Mouse (Mus musculus): ENCODE measurements around the gene Tubd1. TPM values are rescaled to one million over a fixed set of nuclear protein-coding genes. Genes with fewer than 3 reads are reported as not detected.

Tubd1 gene
- total RNA-seq, 1 experiment from 2014 or later: 9.1 TPM

DNA sequence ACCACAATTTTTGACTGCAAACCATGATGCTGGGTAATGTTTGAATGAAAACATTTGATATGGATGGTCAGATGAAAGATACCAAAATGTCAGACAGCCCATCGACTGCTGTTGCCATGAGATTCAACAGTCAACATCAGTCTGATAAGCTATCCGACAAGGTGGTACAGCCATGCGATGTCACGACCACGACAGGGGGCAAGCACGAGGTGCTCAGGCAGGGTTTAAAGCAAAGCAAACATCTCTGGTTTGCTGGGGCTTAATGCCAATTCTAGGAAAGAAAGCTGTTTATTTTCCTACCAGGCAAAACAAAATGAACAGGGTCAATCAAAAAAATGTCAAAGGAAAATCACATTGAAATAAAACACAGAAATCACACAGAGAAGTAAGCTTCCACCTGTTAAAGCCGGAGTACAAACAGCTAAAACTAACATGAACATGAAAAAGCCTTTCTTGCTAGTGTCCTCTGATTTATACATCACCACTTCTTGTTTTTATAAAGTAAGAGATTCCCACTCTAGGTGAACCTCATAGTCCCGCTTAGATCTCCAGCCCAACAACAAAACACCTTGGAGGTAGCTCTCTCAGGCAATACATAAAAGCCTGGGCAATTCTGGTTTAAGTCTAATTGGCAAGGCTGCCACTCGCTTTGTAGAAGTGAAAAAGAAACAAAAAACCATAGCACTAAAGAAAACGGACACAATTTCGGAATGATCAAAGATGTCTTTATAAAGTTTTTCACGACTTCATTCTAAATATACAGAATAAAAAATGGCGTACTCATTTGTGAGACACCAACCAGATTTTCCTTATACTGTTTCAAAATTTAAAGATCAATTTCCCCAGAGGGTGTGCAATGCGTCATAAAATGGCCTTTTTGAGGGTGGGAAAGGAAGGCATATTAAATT lies 39.5 kb downstream of the Tubd1 start:
- no peak for DNase-seq

DNA sequence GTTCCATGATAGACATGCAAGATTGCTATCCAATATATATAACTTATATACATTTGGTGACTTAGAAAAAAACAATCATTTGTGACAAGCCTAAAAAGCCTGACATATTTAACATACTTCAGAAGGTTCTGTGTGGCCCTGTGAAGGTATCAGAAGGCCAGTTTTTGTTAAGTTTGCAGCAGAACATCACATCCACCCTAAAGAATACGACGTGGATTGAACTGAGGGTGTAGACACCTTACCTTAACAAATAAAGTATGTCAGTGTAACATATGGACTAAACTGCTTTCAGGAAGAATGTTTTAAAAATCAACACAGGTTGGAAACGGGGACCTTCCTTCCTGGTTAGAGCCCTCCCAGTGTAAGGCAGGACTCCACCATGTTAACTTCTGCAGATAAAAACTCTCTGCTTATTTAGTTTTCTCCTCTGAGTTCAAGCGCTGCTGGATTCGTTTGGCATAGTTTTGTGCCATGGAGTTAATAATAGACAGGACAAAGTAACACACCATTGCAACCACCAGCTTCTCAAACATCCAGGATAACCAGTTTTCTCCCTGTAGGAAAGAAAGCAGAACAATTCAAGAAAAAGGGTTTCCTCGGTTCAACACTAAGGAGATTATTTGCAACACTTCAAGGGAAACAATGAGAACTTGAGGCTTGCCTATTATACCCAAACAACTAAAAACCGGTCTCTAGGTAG lies 40.3 kb downstream of the Tubd1 start:
- no peak for DNase-seq

DNA sequence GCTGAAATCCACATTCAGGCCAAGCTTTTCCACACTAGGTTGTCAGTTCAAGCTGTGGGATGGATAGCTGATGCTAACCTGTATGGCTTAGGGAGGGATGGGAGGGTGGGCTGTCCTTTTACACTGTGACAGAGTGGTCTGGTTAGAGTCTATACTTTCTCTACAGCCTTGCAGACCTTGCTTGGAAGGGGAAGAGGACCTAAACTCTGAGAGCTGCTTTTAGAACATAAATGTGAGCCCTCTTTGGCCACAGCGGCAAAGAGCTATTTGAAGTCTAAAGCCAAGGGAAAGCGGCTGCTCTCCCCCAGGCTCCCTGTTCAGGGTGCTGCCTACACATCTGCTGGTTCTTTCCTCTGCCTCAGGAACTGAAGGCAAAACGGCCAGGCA lies 40.8 kb downstream of the Tubd1 start:
- no peak for DNase-seq

DNA sequence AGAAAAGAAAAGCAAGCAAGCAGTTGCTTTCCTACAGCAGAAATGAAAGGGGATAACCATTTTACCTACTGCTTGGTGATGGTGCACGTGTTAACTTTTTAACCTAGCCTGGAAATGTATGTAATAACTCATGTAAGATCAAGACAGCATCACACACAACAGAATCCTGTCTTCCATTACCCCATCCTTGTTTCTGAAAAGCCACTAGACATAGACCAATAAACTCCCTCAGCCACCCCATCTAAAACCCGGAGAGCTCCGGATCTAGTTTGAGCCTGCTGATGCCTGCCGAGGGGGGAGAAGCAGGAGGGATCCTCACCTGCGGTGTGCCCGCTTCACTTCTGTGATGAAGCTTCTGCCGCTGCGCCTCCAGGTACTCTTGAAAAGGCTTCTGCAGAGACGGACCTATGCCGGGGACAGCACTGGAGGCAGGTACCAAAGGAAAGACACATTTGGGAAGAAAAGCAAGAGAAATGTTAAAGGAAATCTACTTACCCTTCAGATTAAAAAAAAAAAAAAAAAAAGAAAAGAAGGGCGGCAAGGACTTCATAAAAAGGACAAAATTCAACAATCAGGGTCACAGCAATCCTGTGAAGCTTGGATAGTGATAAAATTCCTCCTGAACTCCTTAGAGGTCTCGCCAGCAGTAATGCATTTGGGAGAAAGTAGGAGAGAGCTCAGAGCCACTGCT lies 41.5 kb downstream of the Tubd1 start:
- DNase-seq: peak; percentile 34

DNA sequence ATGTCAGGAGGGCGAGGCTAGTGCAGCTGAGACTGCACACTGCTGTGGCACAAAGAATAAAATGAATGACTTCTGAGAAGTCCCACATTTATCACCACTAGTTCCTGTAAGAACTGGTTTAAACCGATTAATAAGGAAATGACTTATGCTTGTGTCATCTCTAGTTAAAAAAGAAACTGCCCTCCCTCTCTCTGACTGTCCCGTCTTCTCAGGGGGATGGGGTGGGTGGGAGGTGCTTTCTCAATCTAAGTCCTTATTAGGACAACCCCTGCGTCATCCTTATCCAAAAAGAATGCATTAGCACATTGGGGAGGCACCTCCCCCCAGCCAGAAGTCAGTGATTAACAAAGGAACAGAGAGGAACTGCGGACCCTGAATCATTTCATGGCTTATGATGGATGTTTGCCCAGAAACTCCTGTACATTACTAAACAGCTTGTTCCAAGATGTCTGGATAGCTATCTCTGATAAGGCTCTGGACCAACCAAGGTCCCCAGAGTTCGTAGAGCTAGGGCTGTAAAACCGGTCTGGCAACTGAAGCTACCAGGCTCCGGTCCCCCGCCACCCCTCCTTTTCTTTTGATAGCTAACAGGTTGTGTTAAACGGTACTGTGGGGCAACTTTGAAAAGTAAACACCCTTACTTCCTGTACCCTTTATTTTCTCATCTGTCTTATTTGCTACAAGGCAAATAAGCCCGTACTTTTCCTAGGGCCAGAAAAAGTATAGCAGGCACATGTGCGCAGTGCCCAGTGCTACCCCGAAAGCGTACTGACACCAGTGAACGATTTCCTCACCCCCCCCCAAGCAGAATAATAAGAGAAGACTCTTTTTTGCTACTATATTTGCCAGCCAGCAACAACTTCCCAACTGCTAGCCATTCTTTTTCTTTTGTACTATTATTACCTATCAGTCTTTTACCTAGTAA lies 42.3 kb downstream of the Tubd1 start:
- DNase-seq: peak; percentile 60

DNA sequence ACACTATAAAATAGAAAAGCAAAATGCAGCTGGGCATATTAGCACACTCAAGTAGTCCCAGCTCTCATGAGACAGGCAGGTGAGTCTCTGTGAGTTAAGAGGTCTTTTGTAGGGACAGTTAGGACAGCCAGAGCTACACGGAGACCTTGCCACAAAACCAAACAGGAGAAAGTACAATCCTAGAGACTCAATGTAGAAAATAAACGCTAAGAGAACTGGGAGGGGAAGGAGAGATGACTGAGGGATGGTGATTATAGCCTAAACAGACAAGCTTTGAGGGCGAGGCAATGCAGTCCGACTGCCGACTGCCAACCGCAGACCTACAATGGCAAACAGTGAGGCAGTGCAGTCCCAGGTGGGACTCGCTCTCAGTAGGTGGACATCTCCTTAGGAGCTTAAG lies 43.0 kb downstream of the Tubd1 start:
- no peak for DNase-seq

DNA sequence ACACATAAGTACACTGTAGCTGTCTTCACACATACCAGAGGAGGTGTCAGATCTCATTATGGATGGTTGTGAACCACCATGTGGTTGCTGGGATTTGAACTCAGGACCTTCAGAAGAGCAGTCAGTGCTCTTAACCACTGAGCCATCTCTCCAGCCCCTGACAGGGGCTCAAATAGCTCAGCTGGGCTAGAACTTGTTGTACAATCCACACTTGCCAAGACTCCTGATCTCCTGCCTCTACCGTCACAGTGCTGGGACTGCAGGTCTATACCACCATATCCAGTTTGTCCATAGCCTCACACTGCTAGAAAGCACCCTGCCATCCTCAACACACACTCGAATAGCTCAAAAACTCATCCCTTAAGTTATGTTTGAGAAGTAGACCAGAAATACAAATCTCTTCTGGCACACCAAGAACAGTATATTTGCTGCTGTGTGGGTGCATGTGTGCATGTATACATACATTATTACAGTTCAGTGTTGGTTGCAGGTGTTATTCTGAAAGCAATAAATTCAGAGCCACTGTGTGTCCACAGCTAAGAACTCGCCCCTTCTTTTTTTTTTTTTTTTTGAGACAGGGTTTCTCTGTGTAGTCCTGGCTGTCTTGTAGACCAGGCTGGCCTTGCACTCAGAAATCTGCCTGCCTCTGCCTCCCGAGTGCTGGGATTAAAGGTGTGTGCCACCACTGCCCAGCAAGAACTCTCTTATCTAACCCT lies 44.0 kb downstream of the Tubd1 start:
- no peak for DNase-seq

DNA sequence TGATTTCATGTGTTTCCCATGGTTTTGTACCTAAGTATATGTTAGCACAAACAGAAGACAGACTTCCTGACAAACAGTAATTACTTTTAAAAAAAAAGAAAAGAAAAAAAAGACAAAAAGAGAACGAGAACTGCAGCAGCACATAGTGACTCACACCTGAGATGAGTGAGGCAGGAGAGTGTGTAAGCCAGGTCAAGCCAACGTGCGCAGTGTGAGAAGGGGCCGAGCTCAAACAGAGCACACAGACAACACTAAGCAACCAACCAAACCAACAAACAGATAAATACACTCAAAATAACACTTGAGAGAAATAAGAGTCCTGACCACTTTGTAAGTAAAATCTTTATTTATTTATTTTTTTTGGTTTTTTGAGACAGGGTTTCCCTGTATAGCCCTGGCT lies 45.3 kb downstream of the Tubd1 start:
- no peak for DNase-seq

DNA sequence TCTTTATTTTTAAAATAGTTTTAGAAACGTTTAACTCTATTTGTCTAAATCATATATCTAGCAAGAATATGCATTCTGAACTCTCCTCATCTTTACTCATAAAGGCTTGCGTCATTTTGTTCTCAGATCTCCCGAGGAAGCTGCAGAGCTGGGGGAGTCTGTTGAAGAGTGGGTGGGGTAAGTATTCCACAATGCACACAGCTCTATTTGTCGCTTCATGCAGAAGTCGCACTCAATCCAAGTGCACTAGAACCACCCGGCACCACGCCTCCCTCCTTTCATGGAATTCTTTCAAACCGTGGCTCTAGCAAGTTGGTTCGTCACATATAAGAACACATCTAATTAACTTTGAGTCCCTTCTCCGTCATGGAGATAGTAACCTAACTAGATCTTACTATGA lies 45.8 kb downstream of the Tubd1 start:
- DNase-seq: no peak

DNA sequence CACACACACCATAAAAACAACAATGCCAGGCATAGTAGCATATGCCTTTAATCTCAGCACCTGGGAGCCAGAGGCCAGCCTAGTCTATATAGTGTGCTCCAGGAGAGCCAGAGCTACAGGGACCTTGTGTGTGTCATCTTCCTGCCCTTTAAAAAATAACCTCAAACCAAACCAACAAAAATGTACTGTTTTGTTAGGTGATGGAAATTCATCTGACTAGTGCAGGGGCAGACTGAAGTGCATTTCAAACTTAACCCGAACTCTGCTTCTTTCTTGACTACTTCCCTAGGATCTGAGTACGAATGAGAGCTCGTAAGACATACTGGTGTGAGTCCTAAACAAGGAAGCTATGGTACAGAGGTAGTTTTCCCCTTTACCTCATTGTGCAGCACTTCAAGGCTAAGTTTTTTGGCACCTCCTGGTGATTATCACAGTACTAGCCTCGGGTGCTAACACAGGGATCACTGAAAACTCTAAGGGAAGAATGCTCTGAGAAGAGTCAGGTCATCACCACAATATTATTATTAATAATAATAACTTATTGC lies 46.6 kb downstream of the Tubd1 start:
- DNase-seq: no peak

DNA sequence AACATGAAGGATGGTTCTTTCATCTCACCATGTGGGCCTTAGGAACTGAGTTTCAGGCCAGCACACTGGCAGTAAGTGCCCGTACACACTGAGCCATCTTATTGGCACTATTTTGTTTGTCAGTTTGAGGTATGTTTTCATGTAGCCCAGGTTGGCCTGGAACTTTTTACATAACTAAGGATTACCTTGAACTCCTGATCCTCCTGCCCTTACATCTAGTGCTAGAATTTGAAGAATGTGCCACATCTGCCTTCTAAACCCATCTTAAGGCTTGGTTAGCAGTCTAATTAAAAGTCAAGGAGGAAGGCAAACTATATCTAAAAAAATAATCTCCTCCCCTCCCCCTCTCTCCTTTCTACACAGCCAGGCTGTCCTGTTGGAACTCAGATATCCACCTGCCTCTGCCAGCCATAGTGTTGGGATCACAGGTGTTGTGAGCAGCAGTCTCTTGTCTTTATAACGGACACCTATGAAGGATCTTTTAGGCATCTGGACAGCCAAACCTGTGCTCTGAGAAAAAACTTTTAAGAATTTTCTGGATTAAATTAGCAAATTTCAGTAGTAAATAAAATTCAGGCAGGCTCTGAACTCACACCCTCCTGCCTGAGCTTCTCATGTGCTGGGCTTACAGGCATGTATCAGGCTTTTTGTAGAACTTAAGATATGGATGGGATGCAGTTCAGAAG lies 47.3 kb downstream of the Tubd1 start:
- DNase-seq: no peak

DNA sequence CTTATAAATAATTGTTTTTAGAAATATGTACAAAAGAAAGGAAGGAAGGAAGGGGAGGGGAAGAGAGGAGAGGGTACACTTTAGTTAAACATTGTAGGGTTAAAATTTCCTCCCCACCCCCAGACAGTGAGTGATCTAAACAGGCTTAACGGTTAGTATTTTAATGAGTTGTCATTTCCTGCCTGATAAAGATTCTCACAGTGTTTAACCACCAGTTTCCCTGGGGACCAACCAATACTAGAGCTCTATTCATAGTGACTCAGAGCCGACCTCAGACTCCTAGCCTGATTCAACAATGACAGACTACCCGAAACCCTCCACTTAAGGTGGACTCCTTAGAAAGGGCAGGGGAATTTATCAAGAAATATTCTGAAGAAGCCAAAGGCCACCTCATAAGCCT lies 48.2 kb downstream of the Tubd1 start:
- no peak for DNase-seq

DNA sequence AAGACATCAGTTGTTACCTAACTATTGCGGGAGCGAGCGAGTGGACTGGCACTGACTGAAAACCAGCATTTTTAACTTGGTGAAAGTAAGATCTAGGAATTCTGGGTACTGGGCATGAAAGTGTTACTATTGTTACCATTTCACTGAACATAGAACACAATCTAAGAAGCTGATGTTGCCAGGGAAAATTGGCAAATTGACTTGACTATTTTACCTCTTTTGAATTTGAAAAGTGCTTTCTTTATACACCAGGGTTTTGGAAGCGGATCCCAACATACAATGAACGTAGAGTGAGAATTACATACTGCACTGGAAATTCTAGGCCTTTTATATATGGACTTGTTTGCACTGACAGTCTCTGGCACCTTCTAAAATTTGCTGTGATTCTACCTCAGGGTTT lies 48.7 kb downstream of the Tubd1 start:
- DNase-seq: no peak

DNA sequence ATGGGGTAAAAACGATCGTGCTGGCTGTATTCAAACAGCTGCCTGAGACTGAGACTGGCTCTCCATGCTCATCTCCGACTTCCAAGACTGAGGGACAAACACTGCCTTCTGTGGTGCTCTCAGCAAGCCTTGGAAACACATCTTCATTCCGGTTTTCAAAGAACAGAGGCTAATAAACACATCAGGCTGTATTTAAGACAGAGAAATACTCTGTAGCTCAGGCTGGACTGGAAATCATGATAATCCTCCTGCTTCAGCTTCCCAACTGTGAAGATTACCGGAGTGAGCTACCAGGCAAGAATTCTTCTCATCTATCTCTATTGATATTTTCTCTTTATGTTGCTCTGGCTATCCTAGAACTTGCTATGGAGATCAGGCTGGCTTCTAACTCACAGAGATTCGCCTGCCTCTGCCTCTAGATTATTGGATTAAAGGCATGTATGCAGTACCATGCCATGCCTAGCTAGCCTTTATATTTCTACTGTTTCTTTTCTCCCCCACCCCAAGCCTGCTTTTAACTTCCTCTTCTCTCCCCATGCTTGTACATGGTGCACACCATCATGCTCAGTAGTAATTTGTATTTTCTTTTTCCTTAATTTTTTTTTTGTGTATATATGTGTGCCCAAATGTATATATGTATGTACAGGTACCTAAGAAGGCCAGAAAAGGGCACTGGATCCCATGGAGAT lies 49.5 kb downstream of the Tubd1 start:
- DNase-seq: no peak

DNA sequence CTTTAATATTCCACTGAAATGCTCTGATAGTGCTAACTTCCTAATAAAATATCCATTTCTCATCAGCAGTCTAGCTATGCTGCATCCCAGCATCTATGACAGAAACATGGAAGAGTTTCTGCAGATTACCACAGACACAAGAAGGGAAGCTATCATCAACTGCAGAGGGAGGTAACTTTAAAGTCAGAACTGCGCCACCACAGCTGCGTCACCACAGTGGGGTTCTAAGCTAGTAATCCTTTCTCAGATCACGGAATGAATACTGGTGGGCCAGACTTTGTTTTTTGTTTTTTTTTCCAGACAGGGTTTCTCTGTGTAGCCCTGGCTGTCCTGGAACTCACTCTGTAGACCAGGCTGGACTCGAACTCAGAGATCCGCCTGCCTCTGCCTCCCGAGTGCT lies 50.6 kb downstream of the Tubd1 start:
- no peak for DNase-seq

DNA sequence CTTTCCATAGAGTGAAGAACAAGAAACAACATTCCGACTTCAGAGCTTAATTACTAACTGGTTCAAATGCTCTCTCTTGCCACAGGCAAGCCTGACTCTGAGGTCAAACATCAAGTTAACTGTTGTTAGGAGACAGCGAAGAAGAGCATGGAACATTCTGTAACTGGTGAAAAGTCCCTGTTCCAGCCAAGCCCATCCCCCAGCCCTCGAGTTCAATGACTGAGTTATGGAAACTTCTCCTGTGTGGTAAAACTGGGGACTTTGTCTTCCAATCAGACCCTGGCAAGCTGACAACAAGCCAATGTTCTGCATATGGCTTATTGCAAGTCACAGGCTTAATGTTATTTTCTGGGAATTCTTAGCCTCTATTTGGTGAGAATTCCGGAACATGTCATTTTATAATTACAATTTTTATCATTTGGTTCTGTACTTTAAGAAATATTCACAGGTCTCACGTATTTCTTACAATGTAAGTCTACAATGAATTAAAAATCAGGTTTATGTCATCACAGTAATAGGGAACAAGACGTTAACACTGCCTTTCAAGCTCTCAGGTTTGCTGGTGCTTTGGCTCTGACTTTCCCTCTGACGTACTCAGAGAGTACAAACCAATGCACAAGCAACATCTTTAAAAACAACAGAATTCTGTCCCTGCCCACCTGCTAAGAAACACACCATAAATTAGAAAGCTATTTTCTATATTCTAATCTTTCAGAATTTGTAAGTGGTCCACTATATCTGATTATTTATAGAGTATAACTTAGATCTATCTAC lies 51.6 kb downstream of the Tubd1 start:
- no peak for DNase-seq

DNA sequence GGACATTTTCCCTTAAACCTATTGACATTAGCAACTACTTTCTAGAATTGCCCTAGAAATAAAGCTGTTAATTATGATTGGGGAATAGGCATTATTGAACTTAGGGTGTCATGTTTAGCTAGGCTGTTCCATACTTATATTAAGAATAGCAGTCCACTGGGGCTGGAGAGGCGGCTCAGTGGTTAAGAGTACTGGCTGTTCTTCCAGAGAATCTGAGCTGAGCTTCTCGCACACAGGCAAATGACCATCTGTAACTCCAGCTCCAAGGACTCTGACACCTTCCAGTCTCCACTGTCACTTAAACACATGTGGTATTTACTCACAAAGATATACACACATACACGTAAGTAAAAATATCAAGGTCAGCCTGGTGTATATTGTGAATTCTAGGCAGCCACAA lies 52.2 kb downstream of the Tubd1 start:
- DNase-seq: no peak

DNA sequence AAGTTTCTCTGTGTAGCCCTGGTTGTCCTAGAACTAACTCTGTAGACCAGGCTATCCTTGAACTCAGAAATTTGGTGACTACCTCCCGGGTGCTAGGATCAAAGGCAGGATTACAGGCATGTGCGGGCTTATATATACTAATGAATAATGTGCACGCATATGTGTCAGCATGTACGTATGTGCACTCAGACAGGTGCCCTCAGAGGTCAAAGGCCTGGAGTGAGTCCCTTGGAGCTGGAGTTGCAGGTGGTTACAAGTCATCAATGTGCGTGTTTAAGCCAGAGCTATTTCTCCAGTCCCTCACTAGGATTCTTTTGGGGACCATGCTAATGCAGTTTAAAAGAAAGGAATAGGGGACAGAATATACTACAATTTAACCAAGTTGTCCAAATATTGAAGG lies 53.4 kb downstream of the Tubd1 start:
- no peak for DNase-seq

DNA sequence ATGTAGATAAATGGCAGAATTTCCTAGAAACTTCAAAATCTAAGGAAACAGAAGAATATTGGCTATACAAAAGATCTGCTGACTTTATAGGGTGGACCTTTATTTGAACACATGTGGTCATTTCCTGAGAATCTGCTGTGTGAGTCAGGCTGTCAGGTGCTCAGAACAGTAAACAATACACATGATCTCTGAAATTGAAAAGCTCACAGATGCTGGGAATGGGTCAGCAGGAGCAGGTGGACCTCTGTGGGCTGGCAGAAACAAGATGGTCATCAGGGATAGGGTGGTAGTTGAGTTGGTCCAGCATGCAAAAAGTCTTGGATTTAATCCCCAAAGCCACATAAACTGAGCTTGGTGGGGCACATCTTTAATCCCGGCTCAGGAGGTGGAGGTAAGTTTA lies 53.8 kb downstream of the Tubd1 start:
- DNase-seq: no peak
